Mouse (Mus musculus) urinary bladder, postnatal 4 days (tissue): ENCODE data around the gene Olfr1535.

Source experiments
- DNase-seq, 2 experiments: peaks; one replicate each; pipeline ENCODE4 v3.0.0; 2021 to 2022; ENCODE audit warnings: low spot score in 2 of 2

Gene Olfr1535

DNA sequence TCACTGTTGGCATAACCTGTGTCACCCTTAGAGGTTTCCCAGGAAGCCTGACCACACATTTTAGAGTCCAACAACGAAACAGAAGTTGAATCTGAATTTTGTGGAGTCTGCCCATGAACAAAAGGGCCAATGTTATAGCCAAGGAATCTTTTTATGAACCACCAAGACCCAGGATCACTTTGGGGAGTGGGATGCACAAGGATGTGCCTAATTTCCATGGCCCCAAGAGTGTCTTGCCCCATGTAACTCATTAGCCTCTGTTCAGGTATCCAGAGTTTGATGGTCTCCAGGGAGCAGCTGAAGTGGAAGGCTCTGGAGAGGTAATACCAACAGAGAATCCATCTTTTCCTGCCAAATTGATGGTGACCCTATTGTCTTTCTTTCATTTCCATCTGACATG is at the start of gene Olfr1535:
Gene Olfr1535 (minus strand): TSS at position 101 of the 400 bp plus-strand sequence.
- DNase-seq, result no peak

DNA sequence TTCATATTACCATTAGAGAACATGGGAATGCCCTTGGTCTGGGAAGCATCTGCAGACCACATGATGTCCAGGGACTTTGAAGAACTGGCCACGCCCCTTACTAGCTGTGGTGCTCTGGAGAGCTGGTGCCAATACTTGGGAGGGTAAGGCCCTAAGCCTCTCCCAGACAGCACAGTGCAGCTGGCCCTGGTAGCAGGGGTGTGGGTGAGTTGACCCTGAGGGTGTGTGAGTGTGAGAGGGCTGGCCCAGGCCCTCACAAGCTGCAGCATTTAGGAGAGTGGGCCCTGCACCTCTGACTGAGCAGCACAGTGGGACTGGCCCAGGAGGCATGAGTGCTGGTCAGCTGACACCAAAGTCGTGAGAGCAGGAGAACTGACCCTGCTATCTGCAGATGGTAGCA is 31.9 kb upstream of the Olfr1535 start:
- DNase-seq, result no peak

DNA sequence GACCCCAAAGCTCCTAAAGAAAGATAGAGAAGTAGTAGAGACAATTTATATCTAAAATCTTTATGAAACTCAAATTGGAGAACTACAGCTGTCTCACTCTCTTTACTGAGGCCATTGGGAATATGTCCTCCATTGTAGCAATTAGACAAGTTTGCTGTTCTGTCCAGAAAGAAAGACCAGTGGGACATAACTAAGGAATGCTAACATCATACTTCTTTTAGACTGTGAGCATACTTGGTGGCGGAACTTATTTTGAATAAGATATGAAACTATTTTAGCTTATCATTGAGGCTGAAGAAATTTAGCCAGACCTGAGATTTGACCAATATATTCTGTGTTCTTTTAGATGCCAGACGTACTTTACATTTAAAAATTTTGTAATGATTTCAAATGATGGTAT is 22.0 kb upstream of the Olfr1535 start, which contains the start of gene Olfr1364:
Gene Olfr1364 (minus strand): TSS at position 101 of the 400 bp plus-strand sequence.
- no peak for DNase-seq

DNA sequence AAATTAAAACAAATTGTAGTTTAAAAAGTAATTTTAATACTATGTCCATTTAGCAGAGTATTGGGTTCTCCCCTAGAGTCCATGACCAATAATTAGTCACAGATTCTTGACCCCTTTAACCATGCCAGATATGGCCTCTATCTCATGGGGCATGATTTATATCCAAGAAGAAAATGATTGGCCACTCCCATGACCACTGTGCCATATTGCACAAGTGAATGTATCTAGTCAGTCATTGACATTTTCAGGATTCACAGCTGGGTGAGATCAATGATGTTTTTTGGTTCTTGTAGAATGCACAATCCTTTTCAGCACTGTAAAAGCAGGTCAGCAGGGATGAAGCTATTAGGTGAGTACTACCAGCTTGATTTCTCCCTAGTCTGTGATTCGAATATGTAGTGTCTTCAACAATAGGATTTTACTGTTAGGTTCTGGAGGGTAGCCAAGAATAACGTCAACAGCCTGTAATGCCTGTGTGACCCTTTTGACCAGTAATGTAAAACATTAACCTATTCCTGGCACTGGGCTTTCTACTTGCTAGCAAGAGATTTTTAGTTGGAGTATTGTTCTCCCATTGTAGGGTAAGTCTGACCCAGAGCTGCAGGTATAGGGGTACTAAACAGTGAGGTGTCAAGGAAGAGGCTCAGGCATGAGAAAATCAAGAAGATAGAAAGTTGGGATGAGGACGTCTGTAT is 9.1 kb downstream of the Olfr1535 start:
- DNase-seq, result no peak

DNA sequence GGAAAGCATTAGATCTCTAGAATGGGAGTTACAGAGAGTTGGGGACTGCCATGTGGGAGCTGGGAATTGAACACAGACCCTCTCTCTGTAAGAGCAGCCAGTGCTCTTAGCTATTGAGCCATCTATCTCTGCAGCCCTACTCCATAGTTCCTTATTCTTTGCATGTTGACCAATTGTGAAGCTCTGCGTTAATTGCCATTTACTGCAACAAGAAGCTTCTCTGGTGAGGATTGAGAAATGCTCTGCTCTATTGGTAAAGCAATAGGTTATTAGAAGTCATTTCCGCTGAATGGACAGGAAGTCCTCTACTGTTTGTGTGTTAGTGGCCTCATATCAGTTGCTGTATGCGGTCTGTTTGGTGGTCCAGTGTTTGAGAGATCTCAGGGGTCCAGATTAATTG is 10.2 kb downstream of the Olfr1535 start:
- DNase-seq, result no peak

DNA sequence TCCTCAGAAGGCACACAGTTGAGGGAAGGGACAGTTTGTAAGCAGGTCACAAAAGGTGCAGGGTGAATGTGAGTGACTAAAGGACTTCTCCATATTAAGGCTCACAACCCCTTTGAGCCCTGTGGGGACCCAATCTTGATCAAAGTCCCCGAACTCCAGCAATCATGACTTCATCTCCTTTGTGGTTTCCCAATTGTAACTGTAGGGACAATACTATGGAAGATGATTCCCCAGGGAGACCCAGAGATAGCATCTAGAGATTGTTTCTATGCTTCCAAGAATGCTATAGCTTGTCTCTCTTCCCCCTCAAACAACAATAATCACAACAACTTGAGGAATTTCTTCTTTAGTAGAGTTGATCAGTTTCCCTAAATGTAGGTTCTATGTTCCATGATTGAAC is 17.0 kb downstream of the Olfr1535 start, which contains the start of gene Olfr1366:
Gene Olfr1366 (minus strand): TSS at position 101 of the 400 bp plus-strand sequence.
- no peak for DNase-seq

DNA sequence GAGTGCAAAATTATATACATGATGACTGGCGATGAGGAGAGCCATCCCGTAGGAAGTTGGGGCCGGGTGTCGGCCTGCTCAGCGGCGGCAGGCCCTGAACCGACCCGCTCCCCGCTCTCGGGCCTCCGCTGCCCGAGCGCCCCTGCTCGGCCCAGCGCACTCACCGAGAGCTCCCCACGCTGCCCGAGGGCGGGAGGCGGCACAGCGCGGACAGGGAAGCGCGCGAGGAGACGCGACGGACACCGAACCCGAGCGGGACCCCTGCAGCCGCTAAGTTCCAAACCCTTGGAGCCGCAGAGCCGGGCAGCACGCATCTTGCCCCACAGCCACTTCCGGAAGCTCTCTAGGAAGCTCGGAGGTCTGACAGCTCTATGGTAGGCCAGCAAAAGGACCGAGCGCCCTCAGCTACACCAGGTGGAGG is 28.9 kb downstream of the Olfr1535 start, which contains the start of gene Zkscan8:
Gene Zkscan8 (minus strand): TSS at position 340 of the 421 bp plus-strand sequence.
- peak; percentile 76 to 82 for DNase-seq

DNA sequence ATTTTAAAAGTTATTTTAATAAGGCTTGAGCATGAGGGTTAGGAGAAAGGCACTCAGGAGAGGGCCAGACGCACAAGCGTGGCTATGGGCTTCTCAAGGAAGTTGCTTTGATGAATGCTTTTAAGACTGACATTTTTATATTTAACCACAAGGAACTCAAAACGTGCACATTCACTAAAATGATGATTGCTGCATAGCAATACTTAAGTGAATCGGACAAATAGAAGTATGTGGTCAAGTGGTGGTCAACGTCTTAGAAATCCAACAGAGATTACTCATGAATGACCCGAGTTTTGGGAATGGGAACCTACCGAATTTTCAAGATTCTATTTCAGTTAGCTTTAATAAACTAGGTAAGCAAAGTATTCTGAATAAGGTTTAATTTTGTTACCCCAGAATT is 29.6 kb downstream of the Olfr1535 start:
- DNase-seq, result no peak

DNA sequence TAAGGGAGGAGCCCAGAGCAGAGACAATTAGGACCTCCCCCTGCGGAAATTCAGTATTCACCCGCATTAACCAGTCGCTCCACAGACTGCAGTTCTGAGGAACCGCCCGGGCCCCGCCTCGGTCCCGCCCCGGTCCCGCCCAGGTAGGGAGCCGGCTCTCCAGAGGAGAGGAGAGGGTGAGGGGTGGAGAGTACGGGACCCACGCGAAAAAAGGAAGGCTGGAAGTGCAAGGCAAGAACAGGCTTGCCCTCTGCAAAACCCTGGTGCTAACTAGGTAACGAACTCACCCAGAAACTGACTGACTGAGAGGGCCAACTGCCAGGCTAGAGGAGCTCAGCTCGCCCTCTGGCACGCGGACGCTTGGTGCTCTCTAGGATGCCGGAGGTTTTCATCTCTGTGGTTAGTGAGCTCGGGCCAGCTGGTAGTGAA is 53.5 kb downstream of the Olfr1535 start:
- DNase-seq, result peak; percentile 75 to 76
